Mouse (Mus musculus): Measurements from ENCODE around the gene Cep95. TPM values are rescaled to one million over a fixed set of nuclear protein-coding genes. Genes with fewer than 3 reads are reported as not detected.
A peak's percentile ranks its signal among the peaks of the same experiment; 100 is the strongest.

Cep95 gene
- total and polyA plus RNA-seq, 2 experiments from 2014 or later: 6.9 to 15.8 TPM

DNA sequence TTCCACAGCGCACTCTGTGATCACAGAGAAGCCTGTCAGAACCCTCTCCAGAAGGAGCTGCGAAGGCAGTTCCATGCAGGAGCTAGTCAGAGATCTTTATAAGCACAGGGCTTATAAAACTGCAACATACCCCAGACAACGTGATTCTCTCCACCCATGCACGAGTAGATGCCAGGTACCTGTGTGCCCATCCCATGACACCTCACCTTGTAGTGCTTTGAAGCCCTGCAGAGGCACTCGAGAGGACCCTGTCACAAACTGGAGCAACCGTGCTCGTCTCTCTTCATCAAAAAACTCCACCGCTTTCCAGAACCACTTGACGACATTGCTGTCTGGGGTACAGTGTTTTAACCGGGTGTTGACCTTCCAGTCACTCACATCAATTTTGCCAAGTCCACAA lies 35.4 kb downstream of the Cep95 start:
- no peak for DNase-seq
- Histone ChIP-seq H3K4me3 (ENCODE audit: low read depth, low read length) (no peak overlapping the region), H3K4me2 (ENCODE audit: low read depth) (no peak overlapping the region), H3K27ac (ENCODE audit: low read depth, low read length) (no peak overlapping the region), H3K9me3 (ENCODE audit: low read length) (no peaks in the 10 kb centered on the region), H3K9ac (no peak overlapping the region), H3K4me1 (ENCODE audit: insufficient read depth) (no peaks in the 10 kb centered on the region), H3K27me3 (ENCODE audit: insufficient read depth, low read length) (no peaks in the 10 kb centered on the region), H3K36me3 (ENCODE audit: insufficient read depth) (peaks cover 41% of the 10 kb centered on the region)
- WGBS: 94% methylated on average over 10 of the region's 10 CpGs
- TF ChIP-seq CTCF (IDR thresholded peaks at IDR 0.05; ENCODE audit: low read depth): no peak
- no peak for ATAC-seq

DNA sequence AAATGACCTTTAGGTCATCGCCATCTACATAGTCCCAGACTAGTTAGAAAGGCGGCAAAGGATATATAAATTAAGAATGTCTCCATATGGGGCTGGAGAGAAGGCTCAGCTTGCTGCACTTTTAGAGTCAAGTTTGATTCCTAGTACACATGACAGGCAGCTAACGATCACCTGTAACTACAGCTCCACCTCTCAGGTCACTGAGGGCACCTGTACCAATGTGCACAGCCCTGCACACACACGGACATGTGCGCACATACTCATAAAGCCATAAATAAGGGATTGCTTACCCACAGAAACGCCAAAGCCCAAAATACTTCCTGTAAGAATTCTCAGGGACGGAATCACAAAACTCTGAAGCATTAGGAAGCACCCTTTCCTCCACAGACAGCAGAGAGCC lies 39.0 kb downstream of the Cep95 start:
- ATAC-seq: no peak
- WGBS: 96% methylated on average over 7 of the region's 7 CpGs

DNA sequence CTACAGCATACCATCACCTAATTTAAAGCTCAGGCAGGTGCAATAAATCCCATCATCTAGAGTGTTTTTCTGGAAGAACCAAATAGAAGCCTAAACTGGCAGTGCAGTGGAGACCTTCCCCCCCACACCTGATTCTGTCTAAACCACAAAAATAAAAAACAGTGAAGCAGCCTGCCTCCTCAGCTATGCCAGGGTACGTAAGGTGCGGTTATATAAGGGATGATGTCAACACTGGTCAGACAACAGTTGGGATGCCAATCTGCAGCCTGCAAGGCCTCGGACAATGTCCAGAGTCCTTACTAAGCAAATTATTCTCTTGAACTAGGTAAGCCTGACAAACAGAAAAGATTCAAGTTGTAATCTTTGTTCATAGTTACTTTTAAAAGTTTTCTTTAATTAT lies 53.0 kb downstream of the Cep95 start:
- no peak overlapping the region for H3K27ac ChIP-seq (ENCODE audit: low read depth, low read length)
- peaks cover 25% of the 10 kb centered on the region for H3K36me3 ChIP-seq (ENCODE audit: insufficient read depth)
- ATAC-seq: no peak
- H3K9ac ChIP-seq: no peak overlapping the region
- no peaks in the 10 kb centered on the region for H3K9me3 ChIP-seq (ENCODE audit: low read length)
- 95% methylated on average over 3 of the region's 3 CpGs for WGBS
- no peaks in the 10 kb centered on the region for H3K4me1 ChIP-seq (ENCODE audit: insufficient read depth)
- no peak overlapping the region for H3K4me2 ChIP-seq (ENCODE audit: low read depth)
- TF ChIP-seq CTCF (IDR thresholded peaks at IDR 0.05; ENCODE audit: low read depth): no peak
- DNase-seq: no peak
- H3K27me3 ChIP-seq (ENCODE audit: insufficient read depth, low read length): no peaks in the 10 kb centered on the region
- no peak overlapping the region for H3K4me3 ChIP-seq (ENCODE audit: low read depth, low read length)

More for the DNA sequence above, 39.0 kb downstream of the Cep95 start:
- Histone ChIP-seq H3K27me3 (ENCODE audit: insufficient read depth, low read length) (no peaks in the 10 kb centered on the region), H3K4me1 (ENCODE audit: insufficient read depth) (no peaks in the 10 kb centered on the region), H3K27ac (ENCODE audit: low read depth, low read length) (no peak overlapping the region), H3K4me3 (ENCODE audit: low read depth, low read length) (no peak overlapping the region), H3K4me2 (ENCODE audit: low read depth) (no peak overlapping the region), H3K9me3 (ENCODE audit: low read length) (no peaks in the 10 kb centered on the region), H3K36me3 (ENCODE audit: insufficient read depth) (peaks cover 45% of the 10 kb centered on the region), H3K9ac (no peak overlapping the region)
- TF ChIP-seq CTCF (IDR thresholded peaks at IDR 0.05; ENCODE audit: low read depth): no peak
- no peak for DNase-seq

DNA sequence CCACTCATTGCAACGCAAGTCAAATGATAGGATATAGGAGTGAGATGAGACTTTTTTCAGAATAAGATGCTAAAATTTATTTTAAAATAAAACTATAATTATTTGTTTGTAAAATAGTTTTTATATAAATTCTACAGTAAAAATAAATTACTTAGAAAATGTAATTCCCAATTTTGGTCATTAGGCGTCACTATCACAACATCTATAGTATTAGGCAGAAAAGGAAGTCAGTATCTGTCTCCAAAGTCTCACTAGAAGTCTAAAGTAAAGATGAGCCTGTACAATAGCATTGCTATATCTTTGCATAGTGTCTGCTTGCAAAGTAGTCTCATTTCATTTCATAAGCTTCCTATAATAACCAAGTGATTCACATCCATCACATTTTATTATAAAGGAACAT lies 62.4 kb downstream of the Cep95 start:
- no peak overlapping the region for H3K27ac ChIP-seq (ENCODE audit: low read depth, low read length)
- no peaks in the 10 kb centered on the region for H3K27me3 ChIP-seq (ENCODE audit: insufficient read depth, low read length)
- H3K9me3 ChIP-seq (ENCODE audit: low read length): no peaks in the 10 kb centered on the region
- no peak overlapping the region for H3K4me2 ChIP-seq (ENCODE audit: low read depth)
- no peak overlapping the region for H3K4me3 ChIP-seq (ENCODE audit: low read depth, low read length)
- H3K36me3 ChIP-seq (ENCODE audit: insufficient read depth): peaks cover 25% of the 10 kb centered on the region
- H3K4me1 ChIP-seq (ENCODE audit: insufficient read depth): no peaks in the 10 kb centered on the region
- 49% methylated on average over 2 of the region's 2 CpGs for WGBS
- DNase-seq (peak; percentile 10), ATAC-seq (no peak)
- H3K9ac ChIP-seq: no peak overlapping the region
- peak; percentile 55; the same call in 1 of the 2 replicates for TF ChIP-seq CTCF (IDR thresholded peaks at IDR 0.05; ENCODE audit: low read depth)

Small RNA genes within 50 kb of the gene (microRNA-seq; reads per million reads assigned to microRNA genes)
- gene Gm25994 (0 reads per million in 2 experiments), gene Mir3064 (11.6 to 15.4 reads per million in 2 experiments)

Other genes with a start within 250 kb of the Cep95 start
- 44.7 and 49.3 TPM in 2 replicates for gene Tex2, start 175.8 kb upstream of the Cep95 start, total RNA-seq (2014; rRNA removed)
- gene Tex2, start 175.8 kb upstream of the Cep95 start, polyA plus RNA-seq (2015; fragmentation: Nextera tagmentation; extraction: Ambion mirVana): 17.5 and 23.0 TPM in 2 replicates
- 14.4 and 22.4 TPM in 2 replicates for gene Pecam1, start 38.6 kb upstream of the Cep95 start, total RNA-seq (2014; rRNA removed)
- 10.6 and 11.4 TPM in 2 replicates for gene Pecam1, start 38.6 kb upstream of the Cep95 start, polyA plus RNA-seq (2015; fragmentation: Nextera tagmentation; extraction: Ambion mirVana)
- 1.5 TPM in 1 of 2 replicates, not detected in the other for gene Milr1, start 38.0 kb upstream of the Cep95 start, total RNA-seq (2014; rRNA removed)
- 0.55 and 1.0 TPM in 2 replicates for gene Milr1, start 38.0 kb upstream of the Cep95 start, polyA plus RNA-seq (2015; fragmentation: Nextera tagmentation; extraction: Ambion mirVana)
- gene Polg2, start 9.7 kb upstream of the Cep95 start, total RNA-seq (2014; rRNA removed): 9.5 and 10.5 TPM in 2 replicates
- gene Polg2, start 9.7 kb upstream of the Cep95 start, polyA plus RNA-seq (2015; fragmentation: Nextera tagmentation; extraction: Ambion mirVana): 10.0 and 11.3 TPM in 2 replicates
- gene Ddx5, start 67 bp upstream of the Cep95 start, total RNA-seq (2014; rRNA removed): 462 and 530 TPM in 2 replicates
- 274 and 306 TPM in 2 replicates for gene Ddx5, start 67 bp upstream of the Cep95 start, polyA plus RNA-seq (2015; fragmentation: Nextera tagmentation; extraction: Ambion mirVana)
- 44.3 and 46.1 TPM in 2 replicates for gene Smurf2, start 131.5 kb downstream of the Cep95 start, total RNA-seq (2014; rRNA removed)
- gene Smurf2, start 131.5 kb downstream of the Cep95 start, polyA plus RNA-seq (2015; fragmentation: Nextera tagmentation; extraction: Ambion mirVana): 6.6 and 7.4 TPM in 2 replicates
- gene Kpna2, start 210.3 kb downstream of the Cep95 start, total RNA-seq (2014; rRNA removed): 75.5 and 83.5 TPM in 2 replicates
- 100 and 102 TPM in 2 replicates for gene Kpna2, start 210.3 kb downstream of the Cep95 start, polyA plus RNA-seq (2015; fragmentation: Nextera tagmentation; extraction: Ambion mirVana)
- gene 1810010H24Rik, start 236.4 kb downstream of the Cep95 start, total RNA-seq (2014; rRNA removed): 8.7 and 9.7 TPM in 2 replicates
- gene 1810010H24Rik, start 236.4 kb downstream of the Cep95 start, polyA plus RNA-seq (2015; fragmentation: Nextera tagmentation; extraction: Ambion mirVana): 9.5 and 10.0 TPM in 2 replicates